Mouse (Mus musculus): Measurements from ENCODE around the gene Fam90a1a.
"Not testable (repeated sequence)": the region's sequence is repeated elsewhere in the genome, so short reads cannot be mapped to it uniquely, and the experiment has no call there.

Fam90a1a gene

GRCm38 (mm10) chr8:21958414-21958813 is at the start of gene Fam90a1a:
Gene Fam90a1a, plus strand, starts transcription at chr8:21958714.
- in situ Hi-C loops (cut with MboI; ENCODE audit: low sequenced_read_pairs): loop anchor here (25.0 kb wide), 1 partner anchor 971 kb away; no protein-coding TSS in a partner anchor

GRCm38 (mm10) chr8:21911931-21912330 is 46.6 kb upstream of the Fam90a1a start:
- in situ Hi-C loops (cut with MboI; ENCODE audit: low sequenced_read_pairs): no loop called here

GRCm38 (mm10) chr8:21912554-21912953 is 46.0 kb upstream of the Fam90a1a start:
- in situ Hi-C loops (cut with MboI; ENCODE audit: low sequenced_read_pairs): no loop called here

GRCm38 (mm10) chr8:21915625-21916024 is 42.9 kb upstream of the Fam90a1a start:
- in situ Hi-C loops (cut with MboI; ENCODE audit: low sequenced_read_pairs): no loop called here

GRCm38 (mm10) chr8:21930754-21931153 is 27.8 kb upstream of the Fam90a1a start:
- in situ Hi-C loops (cut with MboI; ENCODE audit: low sequenced_read_pairs): not testable (repeated sequence)

- in situ Hi-C loops (cut with MboI; ENCODE audit: low sequenced_read_pairs): no loop called here
Observed at GRCm38 (mm10) chr8:21932610-21933009, 25.9 kb upstream of the Fam90a1a start, which contains the start of gene Defb15. Gene Defb15, minus strand, starts transcription at chr8:21932710.

- in situ Hi-C loops (cut with MboI; ENCODE audit: low sequenced_read_pairs): not testable (repeated sequence)
Observed at GRCm38 (mm10) chr8:21938052-21938451, 20.5 kb upstream of the Fam90a1a start, which contains the start of gene Defb35. Gene Defb35, plus strand, starts transcription at chr8:21938352.

GRCm38 (mm10) chr8:21946462-21946861 is 12.1 kb upstream of the Fam90a1a start, which contains the start of gene Defb13:
Gene Defb13, plus strand, starts transcription at chr8:21946762.
- in situ Hi-C loops (cut with MboI; ENCODE audit: low sequenced_read_pairs): no loop called here

GRCm38 (mm10) chr8:21947311-21948017 is 11.1 kb upstream of the Fam90a1a start:
- in situ Hi-C loops (cut with MboI; ENCODE audit: low sequenced_read_pairs): no loop called here

GRCm38 (mm10) chr8:21955321-21955720 is 3.2 kb upstream of the Fam90a1a start:
- in situ Hi-C loops (cut with MboI; ENCODE audit: low sequenced_read_pairs): loop anchor here (25.0 kb wide), 1 partner anchor 968 kb away; no protein-coding TSS in a partner anchor

GRCm38 (mm10) chr8:21956336-21956735 is 2.2 kb upstream of the Fam90a1a start:
- in situ Hi-C loops (cut with MboI; ENCODE audit: low sequenced_read_pairs): loop anchor here (25.0 kb wide), 1 partner anchor 969 kb away; no protein-coding TSS in a partner anchor

GRCm38 (mm10) chr8:21966646-21967045 is 8.1 kb downstream of the Fam90a1a start:
- in situ Hi-C loops (cut with MboI; ENCODE audit: low sequenced_read_pairs): loop anchor here (25.0 kb wide), 1 partner anchor 979 kb away; no protein-coding TSS in a partner anchor

- in situ Hi-C loops (cut with MboI; ENCODE audit: low sequenced_read_pairs): loop anchor here (25.0 kb wide), 1 partner anchor 982 kb away; no protein-coding TSS in a partner anchor
Observed at GRCm38 (mm10) chr8:21969475-21969874, 11.0 kb downstream of the Fam90a1a start, which contains the start of gene Ccdc70. Gene Ccdc70, plus strand, starts transcription at chr8:21969775.

GRCm38 (mm10) chr8:21978193-21978592 is 19.7 kb downstream of the Fam90a1a start:
- in situ Hi-C loops (cut with MboI; ENCODE audit: low sequenced_read_pairs): no loop called here

GRCm38 (mm10) chr8:21981664-21982337 is 23.3 kb downstream of the Fam90a1a start:
- in situ Hi-C loops (cut with MboI; ENCODE audit: low sequenced_read_pairs): no loop called here

GRCm38 (mm10) chr8:21992184-21992583 is 33.7 kb downstream of the Fam90a1a start:
- in situ Hi-C loops (cut with MboI; ENCODE audit: low sequenced_read_pairs): no loop called here

- in situ Hi-C loops (cut with MboI; ENCODE audit: low sequenced_read_pairs): no loop called here
Observed at GRCm38 (mm10) chr8:21995181-21995580, 36.7 kb downstream of the Fam90a1a start.

GRCm38 (mm10) chr8:22004750-22005522 is 46.4 kb downstream of the Fam90a1a start:
- in situ Hi-C loops (cut with MboI; ENCODE audit: low sequenced_read_pairs): no loop called here

GRCm38 (mm10) chr8:22006423-22006822 is 47.9 kb downstream of the Fam90a1a start:
- in situ Hi-C loops (cut with MboI; ENCODE audit: low sequenced_read_pairs): no loop called here

- in situ Hi-C loops (cut with MboI; ENCODE audit: low sequenced_read_pairs): no loop called here
Observed at GRCm38 (mm10) chr8:22009403-22009802, 50.9 kb downstream of the Fam90a1a start.
